Comparison of ENCODE assay signal across 21 mouse cellular contexts in genomic region chr5:125483712-125484611, GRCm38 (mm10). TPM values are rescaled to one million over a fixed set of nuclear protein-coding genes. Genes with fewer than 3 reads are reported as not detected.
DNase-seq lines count a peak whose midpoint lies in the region; ATAC-seq and TF ChIP-seq lines count a peak whose summit lies in the region.
"Had no signal": no experiment of that assay in that cellular context is flagged by ENCODE, and none has a peak within 500 bp of the region (broad histone marks: within the 10 kb centered on the region; RNA-seq: fewer than 3 reads in every experiment).

No protein-coding gene starts in this region.

- peaks cover 38% of the 10 kb centered on the region for H3K36me3 ChIP-seq in liver, adult 2 months (ENCODE audit: control insufficient read depth, insufficient read depth, low read length)
- no peaks in the 10 kb centered on the region; the same call in none of the 2 replicates for H3K36me3 ChIP-seq in liver, embryonic 16.5 days (ENCODE audit: control insufficient read depth, insufficient read depth)
- peaks cover 7% of the 10 kb centered on the region for H3K36me3 ChIP-seq in kidney, embryonic 16.5 days (ENCODE audit: insufficient read depth, low read length)

- H3K27ac ChIP-seq in liver, adult 2 months (replicated peaks; ENCODE audit: insufficient read depth, low read depth, low read length) = peak overlapping the region; percentile 73; the same call in 1 of the 2 replicates
- H3K27ac ChIP-seq in liver, embryonic 16.5 days (ENCODE audit: low read length) = peak overlapping the region; percentile 29
- no peak overlapping the region for H3K27ac ChIP-seq in kidney, embryonic 16.5 days (ENCODE audit: low read length)
- H3K27ac ChIP-seq: forebrain, embryonic 12.5 days; heart, embryonic 13.5 days; layer of hippocampus, adult 2 months had no signal

- no peak for DNase-seq in liver, adult 2 months (ENCODE audit: extremely low read depth, low read depth, low spot score)
- no peak for DNase-seq in liver
- DNase-seq in left cerebral cortex, postnatal 4 days = no peak
- DNase-seq in urinary bladder, postnatal 25 days (ENCODE audit: low spot score) = no peak
- DNase-seq in cerebellum, adult 11-12 months = no peak
- DNase-seq: cerebellum, postnatal 10 days; embryo, embryonic 11 days; gastrocnemius, postnatal 25 days; heart, postnatal 36 days; kidney, postnatal 10 days; lung, embryonic 14.5 days; thymus, adult 18-20 months had no signal

- WGBS in liver, adult 2 months = 66% methylated on average over 6 of the region's 6 CpGs
- WGBS in liver, embryonic 16.5 days (ENCODE audit: insufficient replicate concordance) = 49% methylated on average over 5 of the region's 6 CpGs
- WGBS in kidney, embryonic 16.5 days = 78% methylated on average over 5 of the region's 6 CpGs

- H3K9ac ChIP-seq in liver, adult 2 months (ENCODE audit: low read depth, low read length) = peak overlapping the region; percentile 50; the same call in 1 of the 2 replicates
- no peak overlapping the region for H3K9ac ChIP-seq in liver, embryonic 16.5 days (ENCODE audit: low read depth, low read length)
- no peak overlapping the region for H3K9ac ChIP-seq in kidney, embryonic 16.5 days (replicated peaks; ENCODE audit: low read length)
- H3K9ac ChIP-seq: forebrain, embryonic 12.5 days; heart, embryonic 13.5 days; lung, embryonic 14.5 days had no signal

- H3K4me2 ChIP-seq in liver, embryonic 16.5 days (ENCODE audit: low read depth, low read length) = no peak overlapping the region
- H3K4me2 ChIP-seq in kidney, embryonic 16.5 days (replicated peaks; ENCODE audit: low read depth, low read length) = no peak overlapping the region
- H3K4me2 ChIP-seq: forebrain, embryonic 12.5 days; heart, embryonic 13.5 days; lung, embryonic 14.5 days had no signal

- H3K79me2 ChIP-seq in liver, adult 2 months (ENCODE audit: control insufficient read depth, insufficient read depth, low read length) = peaks cover 6% of the 10 kb centered on the region; the same call in 1 of the 2 replicates

- TF ChIP-seq POLR2A in liver, adult 2 months (IDR thresholded peaks at IDR 0.05; ENCODE audit: extremely low read depth, insufficient read depth, low read length) = no peak

- no peaks in the 10 kb centered on the region for H3K9me3 ChIP-seq in liver, embryonic 16.5 days (replicated peaks; ENCODE audit: control insufficient read depth, low read length)
- no peaks in the 10 kb centered on the region for H3K9me3 ChIP-seq in kidney, embryonic 16.5 days (ENCODE audit: low read length)
- H3K9me3 ChIP-seq: forebrain, embryonic 12.5 days; heart, embryonic 13.5 days had no signal

- no peak overlapping the region for H3K4me3 ChIP-seq in liver, adult 2 months (ENCODE audit: insufficient read depth, low read depth, low read length)
- no peak overlapping the region for H3K4me3 ChIP-seq in liver, embryonic 16.5 days (ENCODE audit: low read depth, low read length)
- H3K4me3 ChIP-seq in kidney, embryonic 16.5 days (ENCODE audit: low read length) = no peak overlapping the region
- H3K4me3 ChIP-seq: forebrain, embryonic 12.5 days; heart, embryonic 13.5 days; layer of hippocampus, adult 2 months had no signal

- intact Hi-C loops in left cerebral cortex, postnatal 4 days (cut with DNase I) = no loop called here

- H3K4me1 ChIP-seq in liver, adult 2 months (ENCODE audit: control insufficient read depth, insufficient read depth, low read length) = peaks cover 48% of the 10 kb centered on the region
- no peaks in the 10 kb centered on the region; the same call in 1 of the 2 replicates for H3K4me1 ChIP-seq in liver, embryonic 16.5 days (ENCODE audit: control insufficient read depth, low read depth, low read length)
- H3K4me1 ChIP-seq in kidney, embryonic 16.5 days (ENCODE audit: insufficient read depth, low read length) = peaks cover 7% of the 10 kb centered on the region

- ATAC-seq in common myeloid progenitor, adult 5-6 weeks (replicated peaks; ENCODE audit: low read depth, poor library complexity, severe bottlenecking) = peak; percentile 65
- ATAC-seq in liver, embryonic 16.5 days (ENCODE audit: low read depth) = 0 out of 2 replicates have a peak, but pooled peaks have one; percentile 14
- no peak for ATAC-seq in kidney, embryonic 16.5 days (ENCODE audit: low FRiP score, low TSS enrichment)
- ATAC-seq: hindbrain, embryonic 16.5 days; intestine, postnatal 0 days; midbrain, embryonic 16.5 days had no signal

- no peaks in the 10 kb centered on the region for H3K27me3 ChIP-seq in liver, adult 2 months (ENCODE audit: control insufficient read depth, insufficient read depth, low read length)
- no peaks in the 10 kb centered on the region for H3K27me3 ChIP-seq in liver, embryonic 16.5 days (ENCODE audit: control insufficient read depth, insufficient read depth, low read depth, low read length)
- no peaks in the 10 kb centered on the region for H3K27me3 ChIP-seq in kidney, embryonic 16.5 days (ENCODE audit: insufficient read depth, low read length)
- H3K27me3 ChIP-seq: forebrain, embryonic 12.5 days; heart, embryonic 13.5 days had no signal

- TF ChIP-seq CTCF in liver, adult 2 months (IDR thresholded peaks at IDR 0.05; ENCODE audit: low read depth, low read length) = no peak

RNA-seq across cellular contexts. Expression of gene Aacs, which starts 8.3 kb away (rescaled TPM):
- total RNA-seq in liver, adult 2 months (2014; rRNA removed) = 29.3 and 40.9 TPM in 2 replicates
- 66.8 and 190 TPM in 2 replicates for polyA plus RNA-seq in liver, adult 2 months (2012; rRNA removed)
- total RNA-seq in common myeloid progenitor, adult 5-6 weeks (2017) = 8.1 and 10.8 TPM in 2 replicates
- 16.6 and 20.6 TPM in 2 replicates for polyA plus RNA-seq in liver, embryonic 16.5 days (2015; fragmentation: Nextera tagmentation; extraction: Ambion mirVana)
- 100 to 1,000 TPM; 112 to 116 TPM for total RNA-seq in left cerebral cortex, postnatal 4 days (2021)
- 39.8 and 41.1 TPM in 2 replicates for polyA plus RNA-seq in kidney, embryonic 16.5 days (2015; fragmentation: Nextera tagmentation; extraction: Ambion mirVana)

RNA-seq across cellular contexts. Expression of gene Bri3bp, which starts 42.6 kb away (rescaled TPM):
- total RNA-seq in liver, adult 2 months (2014; rRNA removed) = 7.7 and 8.8 TPM in 2 replicates
- 18.3 and 23.0 TPM in 2 replicates for polyA plus RNA-seq in liver, adult 2 months (2012; rRNA removed)
- 32.7 and 32.8 TPM in 2 replicates for total RNA-seq in common myeloid progenitor, adult 5-6 weeks (2017)
- polyA plus RNA-seq in liver, embryonic 16.5 days (2015; fragmentation: Nextera tagmentation; extraction: Ambion mirVana) = 18.4 and 20.3 TPM in 2 replicates
- 10 to 100 TPM; 81.1 to 88.2 TPM for total RNA-seq in left cerebral cortex, postnatal 4 days (2021)
- polyA plus RNA-seq in kidney, embryonic 16.5 days (2015; fragmentation: Nextera tagmentation; extraction: Ambion mirVana) = 44.4 and 46.1 TPM in 2 replicates

RNA-seq across cellular contexts. Expression of gene Tmem132b, which starts 47.6 kb away (rescaled TPM):
- 0.07 TPM in 1 of 2 replicates, not detected in the other for total RNA-seq in liver, adult 2 months (2014; rRNA removed)
- polyA plus RNA-seq in liver, adult 2 months (2012; rRNA removed) = not detected in 2 replicates
- not detected in 2 replicates for total RNA-seq in common myeloid progenitor, adult 5-6 weeks (2017)
- not detected in 2 replicates for polyA plus RNA-seq in liver, embryonic 16.5 days (2015; fragmentation: Nextera tagmentation; extraction: Ambion mirVana)
- 10 to 100 TPM; 62.9 to 66.4 TPM for total RNA-seq in left cerebral cortex, postnatal 4 days (2021)
- 0.18 and 0.39 TPM in 2 replicates for polyA plus RNA-seq in kidney, embryonic 16.5 days (2015; fragmentation: Nextera tagmentation; extraction: Ambion mirVana)
- total RNA-seq: heart, postnatal 36 days had no signal
- polyA plus RNA-seq: lung, embryonic 14.5 days had no signal

RNA-seq across cellular contexts. Expression of gene Dhx37, which starts 50.0 kb away (rescaled TPM):
- 3.8 and 5.6 TPM in 2 replicates for total RNA-seq in liver, adult 2 months (2014; rRNA removed)
- polyA plus RNA-seq in liver, adult 2 months (2012; rRNA removed) = 12.0 and 14.0 TPM in 2 replicates
- total RNA-seq in common myeloid progenitor, adult 5-6 weeks (2017) = 19.8 and 72.8 TPM in 2 replicates
- polyA plus RNA-seq in liver, embryonic 16.5 days (2015; fragmentation: Nextera tagmentation; extraction: Ambion mirVana) = 4.0 and 4.2 TPM in 2 replicates
- total RNA-seq in left cerebral cortex, postnatal 4 days (2021) = 10 to 100 TPM; 20.3 to 20.6 TPM
- 10.4 and 14.2 TPM in 2 replicates for polyA plus RNA-seq in kidney, embryonic 16.5 days (2015; fragmentation: Nextera tagmentation; extraction: Ambion mirVana)

Comparison
In these comparisons a context has a peak if more than half of its experiments do, and no peak if none do; other contexts are left out.
1. RNA of gene Tmem132b, which starts 47.6 kb away (total RNA-seq): 62.9 to 66.4 TPM in left cerebral cortex, postnatal 4 days; 0.07 TPM in liver, adult 2 months and not detected in common myeloid progenitor, adult 5-6 weeks; every median in the first group is over 10 times any median in the second.